26 mouse cellular contexts compared by ENCODE assay signal in the genomic region with DNA sequence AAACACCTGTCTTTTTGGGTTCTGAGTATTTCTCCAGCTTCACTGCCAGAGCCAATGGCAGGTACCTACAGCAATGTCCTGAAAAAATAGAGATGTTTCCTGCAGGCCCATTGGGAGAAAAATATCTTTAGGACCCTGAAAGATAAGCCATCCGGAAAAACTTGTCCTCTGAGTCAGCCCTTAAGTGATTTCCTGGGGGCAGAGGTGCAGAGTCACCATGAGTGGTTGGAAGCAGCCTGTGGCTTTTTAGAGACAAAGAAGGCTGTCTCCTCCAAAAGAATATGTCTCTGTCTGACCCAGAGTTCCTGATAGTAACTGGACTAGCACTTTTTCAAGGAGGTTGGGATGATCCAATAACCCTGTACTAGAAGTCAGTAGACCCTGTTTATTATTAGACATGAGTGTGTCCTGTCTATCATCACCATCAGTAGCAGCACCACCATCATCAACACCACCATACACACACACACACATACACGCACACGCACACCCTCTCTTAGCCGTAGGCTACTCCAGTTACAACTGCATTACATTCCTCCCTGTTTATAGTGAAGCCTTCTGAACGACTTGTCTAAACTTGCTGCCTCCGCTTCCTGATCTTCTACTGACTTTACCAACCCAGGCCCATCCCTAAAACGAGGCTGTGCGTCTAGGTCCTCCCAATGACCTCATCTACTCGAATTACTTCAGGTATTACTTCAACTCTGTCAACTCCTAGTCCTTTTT. TPM values are rescaled to one million over a fixed set of nuclear protein-coding genes. Genes with fewer than 3 reads are reported as not detected.
DNase-seq lines count a peak whose midpoint lies in the region; ATAC-seq lines count a peak whose summit lies in the region.
"Had no signal": no experiment of that assay in that cellular context is flagged by ENCODE, and none has a peak within 500 bp of the region (broad histone marks: within the 10 kb centered on the region; RNA-seq: fewer than 3 reads in every experiment).

No protein-coding gene starts in this region.

- no peak overlapping the region for H3K4me2 ChIP-seq in limb, embryonic 15.5 days
- H3K4me2 ChIP-seq in stomach, embryonic 16.5 days (ENCODE audit: low read depth, low read length): no peak overlapping the region
- H3K4me2 ChIP-seq: heart, embryonic 15.5 days; hindbrain, embryonic 15.5 days; midbrain, embryonic 15.5 days; neural tube, embryonic 13.5 days had no signal

- no peaks in the 10 kb centered on the region for H3K27me3 ChIP-seq in heart, embryonic 10.5 days (ENCODE audit: insufficient read depth, poor library complexity, severe bottlenecking)
- no peaks in the 10 kb centered on the region for H3K27me3 ChIP-seq in megakaryocyte, embryonic 14.5 days (replicated peaks)
- no peaks in the 10 kb centered on the region for H3K27me3 ChIP-seq in limb, embryonic 15.5 days
- H3K27me3 ChIP-seq in stomach, embryonic 16.5 days (ENCODE audit: control insufficient read depth, insufficient read depth, low read length): no peaks in the 10 kb centered on the region
- H3K27me3 ChIP-seq: heart, embryonic 15.5 days; hindbrain, embryonic 15.5 days; midbrain, embryonic 15.5 days; neural tube, embryonic 13.5 days had no signal

- no peaks in the 10 kb centered on the region for H3K4me1 ChIP-seq in heart, embryonic 10.5 days
- peaks cover 27% of the 10 kb centered on the region for H3K4me1 ChIP-seq in megakaryocyte, embryonic 14.5 days
- no peaks in the 10 kb centered on the region for H3K4me1 ChIP-seq in limb, embryonic 15.5 days
- H3K4me1 ChIP-seq in stomach, embryonic 16.5 days (ENCODE audit: control insufficient read depth, insufficient read depth, low read length): no peaks in the 10 kb centered on the region
- H3K4me1 ChIP-seq: forebrain, embryonic 10.5 days; heart, embryonic 15.5 days; hindbrain, embryonic 15.5 days; midbrain, embryonic 15.5 days; neural tube, embryonic 13.5 days had no signal

- WGBS in heart, embryonic 10.5 days: 75% methylated on average over 9 of the region's 9 CpGs
- 71% methylated on average over 9 of the region's 9 CpGs for WGBS in limb, embryonic 15.5 days
- WGBS in stomach, embryonic 16.5 days: 78% methylated on average over 9 of the region's 9 CpGs

- ATAC-seq in megakaryocyte, adult 5-6 weeks (ENCODE audit: poor library complexity, severe bottlenecking): no peak
- peak; percentile 61; the same call in 1 of the 2 replicates for ATAC-seq in limb, embryonic 15.5 days (ENCODE audit: insufficient number of reproducible peaks, low FRiP score, low TSS enrichment, low read depth)
- ATAC-seq in stomach, embryonic 16.5 days (ENCODE audit: insufficient read depth, low FRiP score): peak; percentile 50; the same call in 1 of the 2 replicates
- ATAC-seq: CD4-positive, CD25-positive, alpha-beta regulatory T cell, adult 4 months; forebrain, embryonic 16.5 days; midbrain, embryonic 15.5 days had no signal

- no peak overlapping the region for H3K9ac ChIP-seq in limb, embryonic 15.5 days
- H3K9ac ChIP-seq in stomach, embryonic 16.5 days (ENCODE audit: low read length): no peak overlapping the region
- H3K9ac ChIP-seq: heart, embryonic 15.5 days; hindbrain, embryonic 15.5 days; midbrain, embryonic 15.5 days; neural tube, embryonic 13.5 days had no signal

- peak; percentile 48 for DNase-seq in heart, embryonic 10.5 days (ENCODE audit: low spot score)
- no peak for DNase-seq in heart, adult 18-20 months
- no peak for DNase-seq in left cerebral cortex, postnatal 14 days (ENCODE audit: low spot score in 2 of 2)
- DNase-seq: adrenal gland, postnatal 25 days; cerebellum, adult 8-10 months; cerebellum, postnatal 36 days; embryo, embryonic 11 days; gastrocnemius, postnatal 14 days; kidney, postnatal 4 days; layer of hippocampus, adult 9-11 months; lung, adult 2 months; thymus, adult 18-20 months; thymus, postnatal 36 days had no signal

- H3K9me3 ChIP-seq in heart, embryonic 10.5 days: no peaks in the 10 kb centered on the region
- peaks cover 25% of the 10 kb centered on the region for H3K9me3 ChIP-seq in megakaryocyte, embryonic 14.5 days
- no peaks in the 10 kb centered on the region for H3K9me3 ChIP-seq in limb, embryonic 15.5 days
- no peaks in the 10 kb centered on the region for H3K9me3 ChIP-seq in stomach, embryonic 16.5 days (replicated peaks; ENCODE audit: control insufficient read depth, low read length)
- H3K9me3 ChIP-seq: forebrain, embryonic 10.5 days; heart, embryonic 15.5 days; hindbrain, embryonic 15.5 days; midbrain, embryonic 15.5 days; neural tube, embryonic 13.5 days had no signal

- H3K27ac ChIP-seq in heart, embryonic 10.5 days: no peak overlapping the region
- peak overlapping the region; percentile 35; the same call in 1 of the 2 replicates for H3K27ac ChIP-seq in limb, embryonic 15.5 days
- H3K27ac ChIP-seq in stomach, embryonic 16.5 days (ENCODE audit: low read length): peak overlapping the region; percentile 8; the same call in 1 of the 2 replicates
- H3K27ac ChIP-seq: forebrain, embryonic 10.5 days; heart, adult 2 months; heart, embryonic 15.5 days; hindbrain, embryonic 15.5 days; midbrain, embryonic 15.5 days; neural tube, embryonic 13.5 days had no signal

- H3K4me3 ChIP-seq in heart, embryonic 10.5 days: no peak overlapping the region
- H3K4me3 ChIP-seq in megakaryocyte, embryonic 14.5 days (replicated peaks): peak overlapping the region; percentile 40
- H3K4me3 ChIP-seq in limb, embryonic 15.5 days: no peak overlapping the region
- no peak overlapping the region for H3K4me3 ChIP-seq in stomach, embryonic 16.5 days (replicated peaks; ENCODE audit: low read length)
- H3K4me3 ChIP-seq: forebrain, embryonic 10.5 days; heart, adult 2 months; heart, embryonic 15.5 days; hindbrain, embryonic 15.5 days; midbrain, embryonic 15.5 days; myocyte; neural tube, embryonic 13.5 days had no signal

- no peaks in the 10 kb centered on the region for H3K36me3 ChIP-seq in heart, embryonic 10.5 days
- H3K36me3 ChIP-seq in megakaryocyte, embryonic 14.5 days (replicated peaks; ENCODE audit: low read length): peaks cover 14% of the 10 kb centered on the region
- no peaks in the 10 kb centered on the region for H3K36me3 ChIP-seq in limb, embryonic 15.5 days
- H3K36me3 ChIP-seq in stomach, embryonic 16.5 days (ENCODE audit: control insufficient read depth, insufficient read depth, low read length): no peaks in the 10 kb centered on the region
- H3K36me3 ChIP-seq: forebrain, embryonic 10.5 days; heart, embryonic 15.5 days; hindbrain, embryonic 15.5 days; midbrain, embryonic 15.5 days; neural tube, embryonic 13.5 days had no signal

- intact Hi-C loops in left cerebral cortex, postnatal 14 days (cut with DNase I): no loop called here

RNA-seq across cellular contexts. Expression of gene Top1, which starts 14.7 kb away (rescaled TPM):
- 54.7 and 69.5 TPM in 2 replicates for polyA plus RNA-seq in heart, embryonic 10.5 days (2016; fragmentation: Nextera tagmentation; extraction: Ambion mirVana)
- 10 to 100 TPM; 39.9 to 42.8 TPM for total RNA-seq in heart, adult 18-20 months (2021)
- 43.0 and 107 TPM in 2 replicates for polyA plus RNA-seq in megakaryocyte, embryonic 14.5 days (2012; ENCODE audit: insufficient read depth, low replicate concordance)
- 70.9 and 75.9 TPM in 2 replicates for total RNA-seq in megakaryocyte, adult 5-6 weeks (2015)
- 99.2 and 125 TPM in 2 replicates for total RNA-seq in megakaryocyte, adult 5-6 weeks (2017)
- polyA plus RNA-seq in limb, embryonic 15.5 days (2015; fragmentation: Nextera tagmentation; extraction: Ambion mirVana): 61.8 and 67.6 TPM in 2 replicates
- 55.4 and 64.1 TPM in 2 replicates for polyA plus RNA-seq in stomach, embryonic 16.5 days (2015; fragmentation: Nextera tagmentation; extraction: Ambion mirVana)
- total RNA-seq in left cerebral cortex, postnatal 14 days (2021): 10 to 100 TPM; 80.7 to 86.8 TPM
